Mouse (Mus musculus): Measurements from ENCODE around the gene Fiz1. TPM values are rescaled to one million over a fixed set of nuclear protein-coding genes. Genes with fewer than 3 reads are reported as not detected.

Fiz1 gene
- total RNA-seq, 2 experiments from 2014 or later = 24.1 to 26.3 TPM

GRCm38 (mm10) chr7:4995268-4996002 lies 19.1 kb downstream of the Fiz1 start:
- Histone ChIP-seq H3K4me3 (peak overlapping the region; percentile 88), H3K27ac (peak overlapping the region; percentile 91)
- intact Hi-C loops (cut with DNase I) = loop anchor here (1.0 to 5.0 kb wide), 4 partner anchors 19 to 447 kb away; partner anchors contain the start of genes Fiz1, Zfp524 and Zfp580
- no peak for DNase-seq (ENCODE audit: extremely low spot score in 1 of 2, low spot score in 2 of 2)
- no peak for TF ChIP-seq CTCF (IDR thresholded peaks at IDR 0.05)

GRCm38 (mm10) chr7:4993999-4994788 lies 20.3 kb downstream of the Fiz1 start:
- intact Hi-C loops (cut with DNase I) = no loop called here
- TF ChIP-seq CTCF (IDR thresholded peaks at IDR 0.05) = no peak
- Histone ChIP-seq H3K27ac (no peak overlapping the region), H3K4me3 (no peak overlapping the region)
- DNase-seq (ENCODE audit: extremely low spot score in 1 of 2, low spot score in 2 of 2) = peak in 1 of 2 experiments; percentile 31

- intact Hi-C loops (cut with DNase I) = no loop called here
- DNase-seq (ENCODE audit: extremely low spot score in 1 of 2, low spot score in 2 of 2) = no peak
- no peak for TF ChIP-seq CTCF (IDR thresholded peaks at IDR 0.05)
- Histone ChIP-seq H3K4me3 (no peak overlapping the region), H3K27ac (no peak overlapping the region)
Measured at GRCm38 (mm10) chr7:4993347-4993998, 21.0 kb downstream of the Fiz1 start.

GRCm38 (mm10) chr7:4988250-4988649 lies 26.2 kb downstream of the Fiz1 start:
- Histone ChIP-seq H3K27ac (no peak overlapping the region), H3K4me3 (no peak overlapping the region)
- no peak for DNase-seq (ENCODE audit: extremely low spot score in 1 of 2, low spot score in 2 of 2)
- TF ChIP-seq CTCF (IDR thresholded peaks at IDR 0.05) = no peak
- intact Hi-C loops (cut with DNase I) = no loop called here

GRCm38 (mm10) chr7:4976832-4977231 lies 37.7 kb downstream of the Fiz1 start:
- Histone ChIP-seq H3K4me3 (no peak overlapping the region), H3K27ac (no peak overlapping the region)
- no peak for DNase-seq (ENCODE audit: extremely low spot score in 1 of 2, low spot score in 2 of 2)
- intact Hi-C loops (cut with DNase I) = no loop called here
- TF ChIP-seq CTCF (IDR thresholded peaks at IDR 0.05) = no peak; the same call in 1 of the 2 replicates

- Histone ChIP-seq H3K27ac (no peak overlapping the region), H3K4me3 (no peak overlapping the region)
- intact Hi-C loops (cut with DNase I) = no loop called here
- no peak for TF ChIP-seq CTCF (IDR thresholded peaks at IDR 0.05)
- DNase-seq (ENCODE audit: extremely low spot score in 1 of 2, low spot score in 2 of 2) = no peak
Measured at GRCm38 (mm10) chr7:4975455-4975854, 39.0 kb downstream of the Fiz1 start.

- no peak for DNase-seq (ENCODE audit: extremely low spot score in 1 of 2, low spot score in 2 of 2)
- intact Hi-C loops (cut with DNase I) = no loop called here
- TF ChIP-seq CTCF (IDR thresholded peaks at IDR 0.05) = no peak
- no peak overlapping the region for H3K27ac ChIP-seq
- H3K4me3 ChIP-seq = no peak overlapping the region
Measured at GRCm38 (mm10) chr7:4972321-4973047, 42.0 kb downstream of the Fiz1 start.

GRCm38 (mm10) chr7:4971710-4972109 lies 42.8 kb downstream of the Fiz1 start:
- DNase-seq (ENCODE audit: extremely low spot score in 1 of 2, low spot score in 2 of 2) = no peak
- Histone ChIP-seq H3K4me3 (no peak overlapping the region), H3K27ac (no peak overlapping the region)
- no peak for TF ChIP-seq CTCF (IDR thresholded peaks at IDR 0.05)
- intact Hi-C loops (cut with DNase I) = no loop called here

- Histone ChIP-seq H3K27ac (no peak within 1 kb of the TSS), H3K4me3 (no peak within 1 kb of the TSS)
- intact Hi-C loops (cut with DNase I) = no loop called here
- no peak for TF ChIP-seq CTCF (IDR thresholded peaks at IDR 0.05)
- DNase-seq (ENCODE audit: extremely low spot score in 1 of 2, low spot score in 2 of 2) = no peak
Measured at GRCm38 (mm10) chr7:4971068-4971467, 43.4 kb downstream of the Fiz1 start, which contains the start of gene Sbk3. Gene Sbk3 (minus strand): TSS chr7:4971168.

- intact Hi-C loops (cut with DNase I) = loop anchor here (1.0 kb wide), 1 partner anchor 22 kb away; no protein-coding TSS in a partner anchor
- TF ChIP-seq CTCF (IDR thresholded peaks at IDR 0.05) = no peak
- no peak overlapping the region for H3K27ac ChIP-seq
- no peak for DNase-seq (ENCODE audit: extremely low spot score in 1 of 2, low spot score in 2 of 2)
- H3K4me3 ChIP-seq = no peak overlapping the region
Measured at GRCm38 (mm10) chr7:4964988-4965387, 49.5 kb downstream of the Fiz1 start.

- intact Hi-C loops (cut with DNase I) = loop anchor here (1.0 kb wide), 1 partner anchor 21 kb away; no protein-coding TSS in a partner anchor
- peak; percentile 71 to 74 for DNase-seq (ENCODE audit: extremely low spot score in 1 of 2, low spot score in 2 of 2)
- Histone ChIP-seq H3K27ac (no peak within 1 kb of the TSS), H3K4me3 (no peak within 1 kb of the TSS)
- peak; percentile 77 for TF ChIP-seq CTCF (IDR thresholded peaks at IDR 0.05)
Measured at GRCm38 (mm10) chr7:4964272-4964671, 50.2 kb downstream of the Fiz1 start, which contains the start of gene Sbk2. Gene Sbk2 (minus strand): TSS chr7:4964406.

All from left cerebral cortex, adult 2 months (tissue).